Mouse (Mus musculus): Measurements from ENCODE around the gene Arid1a.

- no peak for TF ChIP-seq POLR2A (IDR thresholded peaks at IDR 0.05; ENCODE audit: extremely low read depth, insufficient read depth, low read length)
- TF ChIP-seq CTCF (IDR thresholded peaks at IDR 0.05; ENCODE audit: extremely low read depth, insufficient read depth, low read length): no peak
Measured at GRCm38 (mm10) chr4:133707464-133707863, 49.1 kb downstream of the Arid1a start.

All from cortical plate, adult 2 months (tissue).